8 mouse cellular contexts compared by ENCODE assay signal in the genomic region with DNA sequence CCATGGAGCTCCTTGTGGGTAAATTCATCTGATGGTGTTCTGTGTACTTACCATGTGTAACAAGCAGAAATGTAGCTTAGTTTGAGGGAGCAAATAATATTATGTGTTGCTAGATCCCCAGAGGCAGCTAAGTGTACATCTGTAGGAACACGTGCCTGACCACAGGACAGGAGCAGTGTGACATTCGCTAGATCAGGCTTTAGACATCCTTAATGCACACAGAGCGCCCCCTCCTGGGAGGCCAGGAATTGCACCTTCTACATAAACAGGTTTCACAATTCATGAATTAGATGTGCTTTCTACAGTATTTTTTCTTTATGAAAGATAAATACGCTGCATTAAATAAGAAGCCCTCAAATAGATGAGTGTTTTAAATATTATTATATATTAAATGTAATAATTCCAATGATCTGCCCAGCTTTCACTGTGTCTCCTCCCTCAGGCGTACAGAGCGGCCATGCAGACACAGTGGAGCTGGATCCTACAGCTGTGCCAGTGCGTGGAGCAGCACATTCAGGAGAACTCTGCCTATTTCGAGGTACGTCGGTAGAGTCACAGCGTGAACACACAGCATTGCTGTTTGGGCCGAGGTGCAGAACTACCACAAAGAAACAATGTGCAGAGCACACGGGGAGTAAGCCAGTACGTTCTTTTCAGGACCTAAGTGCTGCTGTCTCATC.
A peak's percentile ranks its signal among the peaks of the same experiment; 100 is the strongest.
DNase-seq lines count a peak whose midpoint lies in the region; ATAC-seq and TF ChIP-seq lines count a peak whose summit lies in the region.

No protein-coding gene starts in this region.

- TF ChIP-seq CTCF in heart, adult 2 months (IDR thresholded peaks at IDR 0.05), result peak; percentile 95
- peak; percentile 92 for TF ChIP-seq CTCF in stomach, postnatal 0 days (IDR thresholded peaks at IDR 0.05; ENCODE audit: low read depth)

- H3K79me2 ChIP-seq in heart, adult 2 months (replicated peaks; ENCODE audit: control insufficient read depth, insufficient read depth, low read length), result no peaks in the 10 kb centered on the region
- no peaks in the 10 kb centered on the region for H3K79me2 ChIP-seq in myocyte (ENCODE audit: control insufficient read depth, insufficient read depth)

- H3K4me3 ChIP-seq in heart, adult 2 months, result no peak overlapping the region
- H3K4me3 ChIP-seq in heart, embryonic 12.5 days, result no peak overlapping the region
- no peak overlapping the region for H3K4me3 ChIP-seq in myocyte
- no peak overlapping the region for H3K4me3 ChIP-seq in stomach, postnatal 0 days (ENCODE audit: low read depth, low read length)

- peaks cover 22% of the 10 kb centered on the region for H3K36me3 ChIP-seq in heart, adult 2 months (ENCODE audit: control insufficient read depth, insufficient read depth, low read length)
- H3K36me3 ChIP-seq in heart, embryonic 12.5 days, result peaks cover 53% of the 10 kb centered on the region
- H3K36me3 ChIP-seq in myocyte (ENCODE audit: control insufficient read depth, insufficient read depth), result peaks cover 53% of the 10 kb centered on the region
- peaks cover 9% of the 10 kb centered on the region; the same call in 1 of the 2 replicates for H3K36me3 ChIP-seq in stomach, postnatal 0 days (ENCODE audit: control insufficient read depth, insufficient read depth, low read length)

- TF ChIP-seq EP300 in heart, adult 2 months (IDR thresholded peaks at IDR 0.05; ENCODE audit: insufficient read depth, low read depth, low read length), result peak; percentile 93
- TF ChIP-seq EP300 in stomach, postnatal 0 days (optimal IDR thresholded peaks at IDR 0.05), result no peak

- no peak overlapping the region for H3ac ChIP-seq in myocyte (ENCODE audit: control insufficient read depth, insufficient read length)

- TF ChIP-seq POLR2A in heart, adult 2 months (IDR thresholded peaks at IDR 0.05; ENCODE audit: insufficient read depth, low read depth, low read length), result no peak
- no peak for TF ChIP-seq POLR2A in myocyte (IDR thresholded peaks at IDR 0.05; ENCODE audit: insufficient read length, low read depth)

- intact Hi-C loops in heart, adult 2 months (cut with DNase I), result loop anchor here (1.0 to 10.0 kb wide), 3 partner anchors 47 to 270 kb away; no protein-coding TSS in a partner anchor
- intact Hi-C loops in left cerebral cortex, postnatal 25 days (cut with DNase I), result loop anchor here (1.0 to 2.0 kb wide), 2 partner anchors 48 to 159 kb away; no protein-coding TSS in a partner anchor

- ATAC-seq in heart, embryonic 12.5 days (ENCODE audit: insufficient number of reproducible peaks, low FRiP score), result no peak
- ATAC-seq in stomach, postnatal 0 days (ENCODE audit: low FRiP score, low TSS enrichment), result peak; percentile 64; the same call in 1 of the 2 replicates

- H3K27me3 ChIP-seq in heart, adult 2 months (ENCODE audit: control insufficient read depth, insufficient read depth, low read length), result no peaks in the 10 kb centered on the region
- no peaks in the 10 kb centered on the region for H3K27me3 ChIP-seq in heart, embryonic 12.5 days (replicated peaks)
- H3K27me3 ChIP-seq in myocyte (ENCODE audit: control insufficient read depth, insufficient read depth, insufficient read length), result no peaks in the 10 kb centered on the region
- H3K27me3 ChIP-seq in stomach, postnatal 0 days (ENCODE audit: control insufficient read depth, insufficient read depth, low read length), result no peaks in the 10 kb centered on the region

- H3K4me2 ChIP-seq in heart, embryonic 12.5 days, result no peak overlapping the region
- no peak overlapping the region for H3K4me2 ChIP-seq in myocyte (ENCODE audit: low read depth)
- no peak overlapping the region for H3K4me2 ChIP-seq in stomach, postnatal 0 days (replicated peaks; ENCODE audit: low read depth)

- no peak overlapping the region for H3K9ac ChIP-seq in heart, adult 2 months (ENCODE audit: low read depth, low read length)
- no peak overlapping the region for H3K9ac ChIP-seq in heart, embryonic 12.5 days
- no peak overlapping the region for H3K9ac ChIP-seq in stomach, postnatal 0 days (ENCODE audit: low read length)

- H3K4me1 ChIP-seq in heart, adult 2 months (ENCODE audit: control insufficient read depth, insufficient read depth, low read length), result peaks cover 8% of the 10 kb centered on the region
- peaks cover 11% of the 10 kb centered on the region for H3K4me1 ChIP-seq in heart, embryonic 12.5 days (replicated peaks)
- no peaks in the 10 kb centered on the region for H3K4me1 ChIP-seq in stomach, postnatal 0 days (replicated peaks; ENCODE audit: control insufficient read depth, insufficient read depth)

- H3K9me3 ChIP-seq in heart, embryonic 12.5 days (replicated peaks), result no peaks in the 10 kb centered on the region
- H3K9me3 ChIP-seq in stomach, postnatal 0 days (ENCODE audit: control insufficient read depth, low read length), result no peaks in the 10 kb centered on the region

- 68% methylated on average over 14 of the region's 14 CpGs for WGBS in heart, adult 2 months
- WGBS in heart, embryonic 12.5 days, result 61% methylated on average over 14 of the region's 14 CpGs
- WGBS in stomach, postnatal 0 days, result 68% methylated on average over 14 of the region's 14 CpGs

- H3K27ac ChIP-seq in heart, adult 2 months, result no peak overlapping the region
- H3K27ac ChIP-seq in heart, embryonic 12.5 days (ENCODE audit: poor library complexity, severe bottlenecking), result no peak overlapping the region
- H3K27ac ChIP-seq in stomach, postnatal 0 days (replicated peaks), result no peak overlapping the region

- DNase-seq in heart, adult 2 months, result peak; percentile 76 to 88
- DNase-seq in cerebellum, postnatal 4 days (ENCODE audit: low spot score in 2 of 2), result peak; percentile 73 to 85
- DNase-seq in gastrocnemius, postnatal 10 days, result peak; percentile 90
- peak; percentile 76 for DNase-seq in kidney, adult 11 months
- DNase-seq in left cerebral cortex, postnatal 25 days (ENCODE audit: low spot score in 2 of 2), result peak; percentile 85 to 90
- DNase-seq in stomach, postnatal 0 days (ENCODE audit: low spot score), result peak; percentile 77

TF ChIP-seq in myocyte, 11 proteins besides CTCF, POLR2A, EP300 and RAD21:
- TF ChIP-seq USF1 (IDR thresholded peaks at IDR 0.05; ENCODE audit: low read depth) (peak; percentile 39), POLR2AphosphoS2 (IDR thresholded peaks at IDR 0.05; ENCODE audit: insufficient read length, low read depth) (no peak), TCF12 (IDR thresholded peaks at IDR 0.05; ENCODE audit: insufficient read depth, poor library complexity, severe bottlenecking) (no peak)
